Mouse (Mus musculus) lung, postnatal 10 days (tissue): ENCODE measurements around the gene Med12l.
"Not testable (repeated sequence)": the region's sequence is repeated elsewhere in the genome, so short reads cannot be mapped to it uniquely, and the experiment has no call there.

Experiments
- DNase-seq: peaks from one replicate; pipeline ENCODE4 v3.0.0; 2021

Gene Med12l

DNA sequence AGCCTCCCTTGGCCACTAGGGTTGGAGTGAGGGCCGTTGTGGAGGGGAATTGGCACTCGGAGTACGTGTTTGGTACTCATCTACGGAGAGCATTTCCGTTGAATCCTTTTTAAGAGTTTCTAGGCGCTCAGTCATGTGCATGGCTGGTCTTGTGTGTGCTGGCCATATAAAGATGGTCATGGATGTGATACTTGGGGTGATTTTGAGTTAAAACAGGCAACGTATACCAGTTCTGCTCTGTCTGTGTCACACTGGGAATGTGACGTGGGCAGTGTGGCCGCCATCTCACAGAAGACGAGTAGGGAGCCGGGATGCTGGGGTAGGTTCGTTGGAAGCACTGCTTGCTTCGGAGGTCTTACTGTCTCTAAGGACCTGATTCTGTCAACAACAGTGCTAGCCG, 17.3 kb downstream of the Med12l start:
- no peak for DNase-seq

DNA sequence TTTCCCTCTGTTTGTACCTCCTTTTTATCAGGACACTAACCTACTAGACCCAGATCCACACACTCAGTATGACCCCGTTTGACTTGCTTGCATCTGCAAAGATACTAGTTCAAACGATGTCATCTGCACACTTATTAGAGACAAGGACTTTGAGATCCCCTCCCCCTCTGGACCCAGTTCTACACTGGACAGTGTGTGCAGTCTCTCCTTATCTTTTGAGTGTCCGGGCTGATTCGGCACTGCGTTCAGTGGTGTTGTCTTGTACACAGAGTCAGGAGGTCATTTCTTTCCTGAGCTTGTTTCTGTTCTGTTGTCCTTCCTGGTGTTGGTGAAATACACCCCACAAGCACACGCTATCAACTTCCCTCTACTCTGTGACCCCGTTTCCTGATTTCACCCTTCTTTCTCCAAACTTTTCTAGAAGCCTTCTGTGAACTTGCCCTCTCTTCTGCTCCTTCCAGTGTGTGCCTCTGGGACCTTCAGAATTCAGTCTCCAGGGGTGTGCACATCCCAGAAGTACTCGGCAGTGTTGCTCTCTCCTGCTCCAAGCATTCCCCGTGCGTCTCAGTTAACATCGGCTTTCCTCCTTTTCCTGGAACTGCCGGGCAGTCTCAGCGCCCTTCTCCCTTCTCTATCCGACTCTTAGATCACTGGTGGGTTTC, 19.0 kb downstream of the Med12l start:
- DNase-seq, result no peak

DNA sequence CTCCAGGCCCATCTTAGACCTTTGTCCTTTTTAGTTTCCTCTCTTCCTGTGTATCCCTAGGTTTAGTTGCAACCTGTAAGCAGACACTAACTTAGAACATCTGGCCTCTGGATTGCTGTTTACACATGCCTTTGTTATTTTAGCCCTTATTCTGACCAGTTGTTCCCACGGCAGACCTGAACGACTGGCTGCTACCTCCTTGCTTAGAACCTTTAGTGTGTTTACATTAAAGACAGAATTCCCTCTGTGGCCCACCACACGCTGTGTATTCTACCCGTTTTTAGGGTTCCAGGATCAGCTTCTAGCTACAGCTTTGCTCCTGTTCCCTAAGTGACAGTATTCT, 19.5 kb downstream of the Med12l start:
- no peak for DNase-seq

DNA sequence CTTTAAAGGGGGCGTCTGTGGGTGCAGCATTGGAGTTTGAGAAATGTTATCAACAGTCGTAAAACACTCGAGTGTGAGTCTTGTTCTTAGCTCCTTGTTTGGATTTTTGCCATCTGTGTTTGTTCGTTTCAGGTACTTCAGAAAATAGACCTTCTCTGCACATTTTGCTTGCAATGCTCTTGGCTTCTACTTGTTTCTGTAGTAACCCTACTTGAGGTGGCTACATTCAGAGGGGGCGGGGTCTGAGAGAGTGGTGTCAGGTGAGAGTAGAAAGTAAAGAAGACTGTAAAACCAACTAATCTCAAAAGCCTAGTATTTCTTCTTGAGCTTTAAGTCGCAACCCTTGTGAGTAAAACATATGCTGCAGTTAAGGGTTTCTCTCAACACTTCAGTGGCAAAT, 23.1 kb downstream of the Med12l start:
- peak; percentile 33 for DNase-seq

DNA sequence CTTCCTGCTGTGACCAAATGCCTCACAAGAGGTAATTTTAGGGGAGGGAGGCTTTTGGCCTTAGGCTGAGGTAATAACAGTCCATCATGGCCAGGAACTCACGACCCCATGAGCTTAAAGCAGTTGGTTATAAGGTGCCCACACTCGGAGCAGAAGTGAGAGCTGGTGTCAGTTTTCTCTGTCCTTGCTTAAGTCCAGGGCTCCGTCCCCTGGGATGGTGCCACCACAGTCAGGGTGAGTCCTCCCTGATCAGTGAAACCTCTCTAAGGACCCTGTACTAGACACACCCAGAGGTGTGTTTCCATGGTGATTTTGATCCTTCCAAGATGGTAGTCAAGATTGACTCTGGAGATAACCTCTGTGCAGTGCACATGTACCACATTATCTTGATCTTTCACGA, 25.4 kb downstream of the Med12l start:
- DNase-seq, result no peak

DNA sequence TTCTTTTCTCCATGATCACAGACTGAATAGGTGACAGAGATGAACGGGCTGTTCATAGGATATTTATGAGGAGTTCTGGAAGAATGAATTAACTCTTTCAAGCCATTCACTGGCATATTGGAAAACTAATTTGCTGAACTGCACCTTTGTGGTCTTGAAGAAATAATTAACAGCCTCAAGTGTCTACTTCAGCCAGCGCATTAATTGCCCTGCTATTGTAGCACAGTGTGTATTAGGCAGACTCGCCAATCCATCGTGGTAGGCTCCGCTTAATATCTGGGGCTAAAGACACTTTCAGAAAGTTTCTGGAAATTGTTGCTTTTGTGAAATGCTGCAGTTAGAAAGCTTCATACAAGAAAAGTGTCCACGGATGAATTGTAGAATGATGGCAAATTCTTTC, 35.9 kb downstream of the Med12l start:
- DNase-seq, result no peak

DNA sequence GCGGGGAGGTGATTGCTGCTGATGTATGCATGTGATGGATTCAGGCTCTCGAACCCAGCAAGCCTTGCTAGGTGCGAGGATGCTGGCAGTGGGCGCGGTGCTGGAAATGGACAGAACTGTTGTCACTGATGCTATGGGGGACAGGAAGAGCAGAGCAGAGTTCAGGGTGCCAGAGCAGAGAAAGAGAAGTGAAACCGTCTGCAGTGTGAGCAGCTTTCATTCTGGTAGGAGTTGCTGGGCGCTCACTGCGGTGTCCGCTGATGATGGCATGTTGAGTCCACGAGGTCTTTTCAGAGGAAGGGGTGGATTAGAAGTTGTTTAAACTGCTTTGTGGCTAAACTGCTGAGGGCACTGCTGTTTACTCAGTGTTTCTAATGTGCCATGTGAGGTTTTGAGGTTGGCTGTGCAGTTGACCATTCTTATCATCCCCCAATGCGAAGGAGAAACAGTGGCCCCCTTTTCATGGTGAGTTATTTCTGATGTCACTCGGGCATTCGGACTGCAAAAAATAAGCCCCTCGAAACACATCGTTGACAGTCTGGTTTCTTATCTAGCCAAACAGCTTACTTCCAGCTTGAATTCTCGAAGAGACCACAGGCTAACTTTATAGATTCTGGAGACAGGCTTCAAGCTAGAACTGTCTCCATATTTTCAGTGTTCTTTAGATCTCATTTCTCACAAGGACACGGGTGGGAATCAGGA, 49.4 kb downstream of the Med12l start:
- DNase-seq, result no peak

DNA sequence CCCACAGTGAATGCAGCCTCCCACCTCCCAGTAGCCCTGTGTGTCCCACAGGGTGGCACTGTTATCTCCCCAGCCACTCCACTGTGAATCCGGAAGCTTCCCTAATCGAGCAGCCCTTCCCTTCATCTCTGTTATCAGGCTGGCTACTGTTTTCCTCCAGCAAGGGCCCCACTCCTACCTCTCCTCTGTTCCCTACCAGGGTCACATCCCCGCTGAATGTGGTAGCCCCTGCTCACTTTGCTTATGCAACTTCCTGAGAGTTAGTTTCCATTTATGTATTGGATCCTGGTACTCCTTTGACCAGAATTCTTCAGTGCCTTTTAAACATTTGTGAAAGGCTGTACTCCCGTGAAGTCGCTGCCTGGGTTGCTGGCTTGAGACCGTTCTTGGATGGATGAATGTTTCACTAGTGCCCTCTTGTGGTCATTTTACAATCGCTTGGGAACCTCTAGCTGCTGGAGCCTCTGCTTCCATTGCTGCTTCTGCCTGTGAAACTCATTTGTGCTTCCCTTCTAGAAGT, 53.5 kb downstream of the Med12l start:
- DNase-seq, result peak; percentile 75

DNA sequence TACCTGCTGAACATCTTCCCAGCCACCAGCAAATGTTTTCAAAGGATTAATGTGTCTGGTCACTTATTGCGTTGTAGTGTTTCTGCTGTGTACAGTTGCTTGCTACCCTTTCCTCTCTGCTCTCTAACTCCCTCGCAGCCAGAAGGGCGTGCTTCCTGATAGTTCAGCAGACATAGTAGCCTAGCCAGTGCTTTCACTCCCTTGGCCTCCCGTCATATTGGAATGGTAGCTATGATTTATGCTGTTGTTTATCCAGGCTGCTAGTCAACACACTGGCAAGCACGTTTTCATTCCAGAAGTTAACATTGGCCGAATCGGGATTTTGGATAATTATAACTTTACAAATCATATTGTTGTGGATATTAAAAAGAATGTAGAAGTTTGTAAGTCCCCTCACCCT, 54.5 kb downstream of the Med12l start:
- no peak for DNase-seq

DNA sequence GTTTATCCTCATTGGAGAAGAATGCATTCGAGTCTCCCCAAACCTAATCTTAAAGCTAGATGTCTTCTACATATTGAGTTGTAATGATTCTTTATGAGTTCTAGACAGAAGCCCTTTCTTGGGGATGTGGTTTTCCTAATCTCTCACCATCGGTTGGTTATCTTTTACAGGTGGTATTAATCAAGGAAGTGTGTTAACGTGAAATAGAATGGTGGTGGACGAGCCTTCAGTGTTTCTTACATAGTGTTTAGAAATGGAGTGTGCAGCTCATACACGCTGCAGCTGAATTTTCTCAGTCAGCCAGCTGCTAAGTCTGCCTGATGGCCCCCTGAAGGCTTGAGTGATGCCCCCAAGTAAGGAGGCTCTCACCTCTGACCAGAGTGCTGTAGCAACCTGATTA, 56.5 kb downstream of the Med12l start:
- DNase-seq, result no peak

DNA sequence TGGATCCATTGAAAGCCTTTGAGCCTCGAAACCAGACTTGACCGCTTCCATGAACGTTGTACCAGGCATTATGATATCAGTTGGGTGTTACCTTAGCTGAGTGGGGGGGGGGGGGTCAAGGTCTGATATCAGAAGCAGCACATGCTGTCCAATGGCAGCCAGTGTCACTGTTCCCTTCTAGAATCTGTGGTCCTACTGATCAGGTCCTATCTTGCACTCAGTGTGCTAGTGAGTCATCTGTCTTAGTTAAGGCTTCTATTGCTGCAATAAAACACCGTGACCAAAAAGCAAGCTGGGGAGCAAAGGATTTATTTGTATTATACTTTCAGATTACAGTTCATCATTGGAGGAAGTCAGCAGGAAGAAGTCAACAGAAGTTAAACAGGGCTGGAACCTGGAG, 57.8 kb downstream of the Med12l start:
- DNase-seq, result no peak

DNA sequence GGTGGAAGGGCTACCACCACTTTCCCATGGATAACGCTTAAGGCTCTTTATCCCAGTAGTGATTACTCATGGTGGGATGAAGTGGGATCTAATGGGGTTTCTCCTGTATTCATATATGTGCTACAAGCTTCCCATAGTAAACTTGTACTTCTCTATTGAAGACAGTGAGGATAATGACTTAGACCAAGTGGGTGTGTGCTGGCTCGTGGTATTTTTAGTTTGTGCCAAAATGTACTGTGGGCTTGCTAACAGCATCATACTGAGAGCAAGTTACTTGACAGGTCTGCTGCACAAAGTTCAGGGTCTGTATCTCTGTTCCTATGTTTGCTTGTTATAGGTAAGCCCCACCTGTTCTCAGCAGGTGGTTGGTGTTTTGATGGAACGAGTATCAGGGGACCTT, 60.3 kb downstream of the Med12l start:
- no peak for DNase-seq

DNA sequence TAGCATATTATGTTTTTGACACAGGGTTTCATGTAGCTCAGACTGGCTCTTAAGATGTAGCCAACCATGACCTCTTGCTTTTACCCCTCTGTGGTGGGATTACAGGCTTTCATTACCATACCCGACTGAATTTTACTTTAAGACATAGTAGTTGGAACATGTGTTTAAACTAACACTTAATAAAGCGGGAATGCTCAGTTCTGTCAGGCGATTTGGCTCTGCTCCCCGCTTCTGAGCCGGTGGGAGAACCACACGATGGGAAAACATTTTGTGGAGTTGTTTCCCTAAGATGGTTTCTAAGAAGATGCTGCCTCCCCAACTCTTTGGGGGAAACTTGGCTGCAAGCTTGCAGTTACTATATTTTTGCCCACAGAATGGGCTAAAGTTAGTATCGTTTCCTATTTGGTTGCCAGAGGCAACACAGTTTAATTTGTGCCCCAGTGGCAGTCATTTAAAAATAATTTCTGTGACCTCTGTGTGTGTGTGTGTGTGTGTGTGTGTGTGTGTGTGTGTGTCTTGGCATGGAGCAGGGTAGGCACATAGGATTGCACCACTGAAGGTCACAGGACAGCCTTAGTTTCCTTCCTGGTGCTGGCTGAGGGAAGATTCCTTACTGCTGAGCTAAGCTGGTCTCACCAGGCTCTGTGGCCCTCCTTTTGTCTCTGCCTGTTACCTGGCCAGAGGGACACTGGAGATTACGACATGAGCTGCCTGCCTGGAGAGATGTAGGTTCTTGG, 61.1 kb downstream of the Med12l start:
- peak; percentile 6 for DNase-seq

DNA sequence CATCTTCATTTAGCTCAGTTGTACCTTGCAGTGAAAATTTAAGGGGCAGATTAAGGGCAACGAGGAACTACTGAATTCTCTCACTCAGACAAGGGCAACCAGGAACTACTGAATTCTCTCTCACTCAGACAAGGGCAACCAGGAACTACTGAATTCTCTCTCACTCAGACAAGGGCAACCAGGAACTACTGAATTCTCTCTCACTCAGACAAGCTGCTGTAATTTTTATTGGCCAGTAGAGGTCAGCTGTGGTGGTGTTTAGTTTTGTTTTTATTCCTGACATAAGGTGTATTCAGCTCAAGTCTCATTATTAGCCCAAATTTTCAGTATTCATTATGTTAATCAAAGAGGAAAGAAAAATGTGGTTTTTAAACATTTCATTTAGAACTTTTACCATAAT, 63.4 kb downstream of the Med12l start:
- DNase-seq, result not testable (repeated sequence)

DNA sequence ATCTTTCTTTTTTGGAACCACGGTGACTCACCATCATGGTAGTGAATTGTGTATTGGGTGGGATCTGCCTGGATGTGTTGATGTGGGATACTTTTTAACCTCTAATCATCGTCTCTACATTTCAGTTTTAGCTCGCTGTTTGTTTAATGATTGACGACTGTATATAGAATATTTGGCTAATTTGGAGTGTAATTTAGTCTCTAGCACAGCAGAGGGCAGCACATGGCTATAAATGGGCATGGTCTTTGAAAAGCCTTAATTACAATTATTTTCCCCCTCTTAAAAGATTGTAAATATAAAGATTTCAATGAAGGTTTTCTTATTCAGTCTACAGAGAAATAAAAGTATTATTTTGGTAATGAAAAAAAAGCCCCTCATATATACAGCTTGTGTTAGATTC, 71.7 kb downstream of the Med12l start:
- DNase-seq, result peak; percentile 27

DNA sequence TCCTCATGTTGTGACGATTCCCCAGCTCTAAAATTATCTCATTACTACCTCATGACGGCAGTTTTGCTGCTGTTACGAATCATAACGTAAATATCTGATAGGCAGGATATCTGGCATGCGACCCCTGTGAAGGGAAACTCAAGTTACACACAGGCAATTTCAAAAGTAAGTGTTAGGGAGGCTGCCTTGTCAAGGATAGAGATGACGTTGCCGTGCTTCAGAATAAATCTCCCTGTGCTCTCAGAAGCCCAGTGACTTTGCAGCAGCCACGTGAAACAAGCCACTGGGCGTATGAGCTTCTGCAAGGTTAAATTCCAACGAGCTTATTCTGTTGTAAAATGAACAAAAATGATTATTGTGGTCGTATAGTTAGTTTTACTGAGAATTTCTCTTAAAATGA, 73.0 kb downstream of the Med12l start:
- DNase-seq, result no peak

DNA sequence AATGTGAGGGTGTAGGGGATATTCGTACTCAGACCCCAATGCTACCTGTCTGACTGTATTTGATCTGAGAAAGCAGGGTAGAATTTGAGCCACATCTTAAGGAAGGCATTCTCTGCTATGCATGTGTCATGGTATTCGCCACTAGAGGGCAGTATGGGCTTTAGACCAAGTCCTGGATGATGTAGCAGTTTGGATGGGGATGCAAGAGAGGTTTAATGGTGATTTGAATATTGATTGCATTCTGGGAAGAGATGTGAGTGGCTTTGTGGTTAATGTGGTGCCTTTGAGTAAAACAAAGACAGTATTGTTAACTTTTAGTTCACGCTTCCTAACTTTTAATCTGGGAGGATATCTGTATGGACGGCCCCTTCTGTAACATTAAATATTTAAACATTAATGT, 73.7 kb downstream of the Med12l start:
- DNase-seq, result peak; percentile 60

DNA sequence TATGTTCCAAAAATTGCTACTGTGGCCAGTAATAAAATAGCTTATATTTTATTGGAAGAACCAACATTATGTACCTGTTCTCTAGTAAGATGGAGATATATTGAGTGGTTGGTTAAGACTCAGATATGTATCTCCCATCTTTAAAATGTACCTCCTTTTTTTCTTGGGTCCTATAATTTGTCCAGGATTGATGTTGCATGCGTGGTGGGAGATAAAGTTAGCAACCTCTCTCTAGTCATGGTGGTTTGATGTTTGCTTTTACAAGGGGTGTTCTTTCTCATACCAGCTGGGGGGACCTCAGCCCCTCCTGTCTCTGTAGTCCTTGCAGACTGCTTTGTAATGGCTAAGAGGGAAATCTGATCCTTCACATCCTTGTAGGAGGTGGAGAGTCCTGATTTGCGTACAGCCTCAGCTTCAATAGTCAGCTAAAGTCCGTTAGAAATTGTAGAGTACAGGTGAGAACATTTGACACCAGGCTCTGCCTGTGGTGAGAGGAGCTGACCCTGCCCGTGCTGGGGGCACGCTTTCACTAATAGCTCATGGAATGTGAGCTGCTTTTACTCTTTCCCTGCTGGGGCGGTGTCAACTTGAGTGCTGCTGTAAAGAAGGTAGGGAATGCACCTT, 74.8 kb downstream of the Med12l start:
- DNase-seq, result no peak

DNA sequence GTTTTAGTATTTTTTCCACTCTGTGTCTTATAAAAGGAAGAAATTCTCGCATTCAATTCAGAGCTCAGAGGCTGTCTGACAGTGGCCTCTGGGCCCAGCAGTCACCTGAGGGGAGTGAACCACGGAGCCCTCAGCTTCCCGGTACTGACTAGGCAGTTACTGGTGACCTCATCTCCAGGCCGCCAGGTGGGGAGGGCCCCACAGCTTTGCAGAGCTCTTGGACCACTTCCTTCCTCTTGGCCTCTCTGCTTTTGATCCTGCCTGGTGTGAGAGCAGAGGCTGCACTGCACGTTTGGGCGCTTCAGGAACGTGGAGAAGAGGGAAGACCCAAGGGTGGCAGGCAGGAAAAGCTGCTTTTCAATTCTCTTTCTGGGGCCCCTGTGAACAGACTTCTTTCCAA, 75.3 kb downstream of the Med12l start:
- DNase-seq, result peak; percentile 22

DNA sequence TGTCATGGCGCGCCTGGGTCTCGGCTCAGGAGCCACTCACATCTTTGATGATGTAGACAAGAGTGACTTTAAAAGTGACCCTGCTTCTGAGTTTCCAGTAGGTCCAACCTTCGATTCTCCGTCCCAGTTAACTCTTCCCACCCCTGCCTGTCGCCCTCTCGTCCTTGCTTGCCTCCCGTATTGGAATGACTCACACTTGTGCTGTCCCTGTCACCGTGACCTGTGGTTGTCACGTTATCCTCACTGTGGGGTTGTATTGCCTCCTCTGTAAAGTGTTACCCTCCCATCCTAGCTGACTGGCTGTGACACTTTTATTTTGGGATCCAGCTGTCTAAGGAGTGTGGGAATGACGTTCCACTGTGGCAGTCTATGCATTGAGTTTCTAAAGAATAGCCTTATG, 87.1 kb downstream of the Med12l start:
- DNase-seq, result no peak

DNA sequence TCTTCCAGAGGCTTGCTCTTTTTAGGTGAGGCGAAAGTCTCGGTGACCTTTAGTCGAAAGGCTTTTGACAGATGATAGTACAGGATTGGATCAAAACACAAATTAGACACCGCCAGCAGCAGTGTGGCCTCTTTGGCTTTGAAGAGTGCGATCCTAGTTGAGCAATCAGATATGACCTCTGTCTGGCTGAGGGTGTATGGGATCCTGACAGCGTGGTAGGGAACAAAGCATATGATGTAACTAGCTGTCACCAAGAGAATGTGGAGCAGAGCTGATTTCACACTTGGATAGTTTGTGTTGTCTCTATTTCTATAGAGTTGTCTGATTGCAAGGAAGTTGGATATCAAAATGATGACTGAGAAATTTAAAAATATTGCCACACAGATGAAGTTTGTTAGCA, 91.8 kb downstream of the Med12l start:
- no peak for DNase-seq

DNA sequence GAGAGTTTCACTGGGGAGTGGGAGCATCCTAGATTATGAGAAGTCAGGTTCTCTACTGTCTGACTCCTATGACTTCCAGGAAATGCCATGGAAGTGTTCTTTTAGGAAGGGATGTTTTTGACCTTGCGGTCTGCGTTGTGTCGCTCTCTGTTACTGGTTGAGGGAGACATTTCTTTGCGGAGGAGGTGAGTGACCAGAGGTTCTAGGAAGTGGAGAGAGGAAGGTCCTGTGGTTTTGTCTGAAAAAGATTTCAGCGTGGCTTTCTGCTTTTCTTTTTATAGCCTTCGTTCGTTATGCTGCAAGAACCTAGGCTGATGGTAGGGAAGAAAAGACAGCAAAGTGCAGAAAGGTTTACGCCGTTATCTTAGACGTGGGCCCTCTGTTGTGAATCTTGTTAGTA, 92.9 kb downstream of the Med12l start:
- no peak for DNase-seq

DNA sequence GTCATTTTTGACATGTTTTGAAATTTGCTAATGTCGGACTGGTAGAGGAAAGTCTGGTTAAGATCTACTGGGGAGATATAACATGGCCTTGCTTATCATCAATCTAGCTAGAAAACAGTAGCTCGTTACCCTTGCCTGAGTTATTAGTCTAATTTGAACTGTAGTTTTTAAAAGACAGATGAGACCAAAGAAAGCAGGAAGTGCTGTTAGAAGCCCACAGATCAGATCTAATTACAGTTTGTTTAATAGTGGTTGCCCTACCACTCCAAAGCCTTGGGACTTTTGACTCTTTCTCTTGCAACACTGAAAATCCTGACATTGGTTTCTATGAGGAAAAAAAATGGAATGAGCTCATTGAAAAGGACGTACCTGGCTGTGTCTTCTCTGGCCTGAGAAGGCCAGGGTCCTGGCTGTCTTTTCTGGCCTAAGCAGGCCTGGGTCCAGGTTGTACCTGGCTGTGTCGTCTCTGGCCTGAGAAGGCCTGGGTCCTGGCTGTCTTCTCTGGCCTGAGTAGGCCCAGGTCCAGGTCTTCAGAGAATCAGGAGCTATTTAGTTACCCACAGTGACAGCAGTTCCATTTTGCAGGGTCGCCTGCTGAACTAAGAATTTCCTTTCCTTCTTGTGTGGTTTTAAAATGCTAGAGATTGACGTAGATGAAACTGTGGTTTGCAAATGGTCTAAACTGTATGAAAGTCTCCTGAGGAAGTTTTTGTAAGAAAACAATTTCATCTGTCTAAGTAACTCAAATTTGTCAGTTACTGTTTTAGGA, 95.8 kb downstream of the Med12l start, which contains the start of gene Gpr171:
Gpr171 (minus strand) TSS at position 604 of the 769 bp plus-strand sequence.
- DNase-seq, result no peak
